Mouse (Mus musculus): Measurements from ENCODE around the gene Mmp11.

- TF ChIP-seq MAX (IDR thresholded peaks at IDR 0.05; ENCODE audit: low read length) (no peak), CTCF (conservative IDR thresholded peaks at IDR 0.05 in 1 of 2, IDR thresholded peaks at IDR 0.05 in 1 of 2; ENCODE audit: low read depth in 2 of 2, low read length in 2 of 2) (no peak)
Measured at GRCm38 (mm10) chr10:75898846-75899245, 37.5 kb downstream of the Mmp11 start.
